Mouse (Mus musculus) neural tube, embryonic 11.5 days (tissue): ENCODE measurements around the gene Phf10. TPM values are rescaled to one million over a fixed set of nuclear protein-coding genes. Genes with fewer than 3 reads are reported as not detected.
"Not testable (repeated sequence)": the region's sequence is repeated elsewhere in the genome, so short reads cannot be mapped to it uniquely, and the experiment has no call there.

Source experiments
- ATAC-seq: fragments of 200-750 bp; cut with Nextera tagmentation; 2 replicates; pipeline ENCODE4 v1.8.0; 2017; ENCODE audit warnings: moderate number of reproducible peaks, mild to moderate bottlenecking, moderate TSS enrichment, moderate library complexity; ENCODE audit not compliant: insufficient read depth, low FRiP score, low TSS enrichment
- DNase-seq: peaks from one replicate; pipeline ENCODE4 v3.0.0-alpha.2; 2015; ENCODE audit warnings: low spot score
- H3K27ac ChIP-seq: fragments of 300-500 bp; sonication (generic); 2 replicates; pipeline ENCODE4 v1.5.1; 2014; ENCODE audit warnings: low read depth, mild to moderate bottlenecking, low read length
- H3K27me3 ChIP-seq: fragments of 300-500 bp; sonication (generic); 2 replicates; pipeline ENCODE4 v1.6.1; 2014; ENCODE audit warnings: mild to moderate bottlenecking, low read length, mixed read lengths; ENCODE audit not compliant: control insufficient read depth, insufficient read depth
- H3K36me3 ChIP-seq: fragments of 300-500 bp; sonication (generic); 2 replicates; pipeline ENCODE4 v1.6.1; 2014; ENCODE audit warnings: mild to moderate bottlenecking, low read length, moderate library complexity, mixed read lengths; ENCODE audit not compliant: control insufficient read depth, insufficient read depth
- H3K4me1 ChIP-seq: fragments of 300-500 bp; sonication (generic); 2 replicates; pipeline ENCODE4 v1.6.1; 2014; ENCODE audit warnings: low read length, mixed read lengths; ENCODE audit not compliant: control insufficient read depth, insufficient read depth
- H3K4me2 ChIP-seq: fragments of 300-500 bp; sonication (generic); 2 replicates; pipeline ENCODE4 v1.6.1; 2014; ENCODE audit warnings: low read depth, mild to moderate bottlenecking, moderate library complexity
- H3K4me3 ChIP-seq: fragments of 300-500 bp; sonication (generic); 2 replicates; pipeline ENCODE4 v1.5.1; 2014; ENCODE audit warnings: low read depth, low read length
- H3K9ac ChIP-seq: fragments of 300-500 bp; sonication (generic); 2 replicates; pipeline ENCODE4 v1.6.1; 2014; ENCODE audit warnings: mild to moderate bottlenecking, low read length
- H3K9me3 ChIP-seq: fragments of 300-500 bp; sonication (generic); 2 replicates; pipeline ENCODE4 v1.6.1; 2016; ENCODE audit warnings: low read length; ENCODE audit not compliant: control insufficient read depth
- WGBS: fragments of 180-500 bp; shearing (Covaris S2); extraction: QIAGEN DNeasy Blood & Tissue Kit; methylation state at CpG from one replicate; pipeline ENCODE4 v1.1.7; 2014; 5-methylcytosine and 5-hydroxymethylcytosine counted together
- polyA plus RNA-seq: library from polyadenylated mRNA; unstranded; fragments of >200 nt; fragmentation: Nextera tagmentation; extraction: Ambion mirVana; gene quantifications from 2 replicates; pipeline ENCODE4 v1.2.1, GENCODE M21; 2014

Gene Phf10
- polyA plus RNA-seq, 1 experiment from 2014 or later = 37.0 TPM

DNA sequence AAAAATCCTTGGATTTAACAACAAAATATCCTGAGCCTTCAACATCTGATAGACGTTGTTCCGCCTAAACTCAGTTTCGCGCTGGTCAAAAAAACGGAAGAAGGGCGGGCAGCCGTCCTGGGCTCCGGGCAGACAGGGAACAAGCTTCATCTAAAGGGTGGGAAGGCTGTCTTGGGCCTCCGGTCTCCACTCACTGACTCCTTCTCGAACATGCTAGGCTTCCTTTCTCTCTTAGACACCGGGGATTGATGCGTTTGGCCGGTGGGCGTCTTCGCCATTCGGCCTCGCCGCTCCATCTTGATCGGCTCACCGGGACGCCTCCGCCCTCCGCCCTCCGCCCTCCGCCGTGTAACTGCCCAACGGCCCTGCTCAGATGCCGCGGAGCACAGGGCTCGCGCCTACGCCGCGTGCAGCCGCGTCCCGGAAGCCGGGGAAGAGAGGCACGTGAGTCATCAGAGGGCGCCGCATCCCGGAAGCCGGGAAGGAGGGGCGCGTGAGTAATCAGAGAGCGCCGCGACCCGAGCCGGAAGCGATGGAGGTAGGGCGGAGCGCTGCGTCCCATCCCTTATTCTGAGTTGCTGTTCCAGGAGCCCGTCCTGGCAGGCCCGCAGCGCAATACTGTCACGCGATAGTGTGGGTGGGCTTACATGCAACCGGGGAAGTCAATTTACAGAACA, 17.4 kb upstream of the Phf10 start, which contains the start of the genes 9030025P20Rik and Gm3417:
TSS of gene 9030025P20Rik (plus strand) at position 107 of the 677 bp plus-strand sequence.
TSS of gene Gm3417 (minus strand) at position 429 of the 677 bp plus-strand sequence.
- not testable (repeated sequence) for H3K4me2 ChIP-seq, H3K9ac ChIP-seq
- WGBS = no CpG with 5 or more reads among the region's 60 CpGs

DNA sequence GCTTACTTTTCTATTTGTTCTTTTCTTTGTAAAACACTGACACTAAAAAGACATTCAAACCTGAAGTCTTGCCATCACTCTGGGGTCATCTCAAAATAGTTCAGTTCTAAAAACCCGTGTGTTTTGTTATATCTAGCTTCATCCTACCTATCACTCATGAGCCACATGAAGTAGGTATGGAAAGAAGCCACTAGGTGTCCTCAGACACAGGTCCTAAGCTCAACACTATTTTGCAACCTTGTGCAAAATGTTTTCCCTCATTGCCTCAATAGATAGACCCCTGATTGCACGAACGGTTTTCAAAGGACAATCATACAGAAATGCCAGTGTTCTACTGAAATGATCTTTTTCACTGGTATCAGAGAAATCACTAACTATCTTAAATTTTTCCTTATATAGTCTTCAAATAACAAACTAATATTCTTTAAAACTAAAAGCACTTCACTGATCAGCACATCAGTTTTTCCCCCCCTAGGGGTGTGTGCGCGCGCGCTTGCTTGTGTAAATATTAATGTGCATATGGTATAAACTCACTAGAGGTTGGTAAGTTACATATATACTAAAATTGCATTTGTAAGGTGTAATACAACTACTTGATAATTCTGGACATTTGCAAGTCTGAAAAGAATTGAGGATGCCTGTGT, 16.8 kb upstream of the Phf10 start:
- not testable (repeated sequence) for H3K4me1 ChIP-seq, H3K27ac ChIP-seq, H3K4me2 ChIP-seq, DNase-seq, H3K4me3 ChIP-seq, ATAC-seq, H3K9me3 ChIP-seq, H3K36me3 ChIP-seq, H3K27me3 ChIP-seq, H3K9ac ChIP-seq
- WGBS = 4% methylated on average over 4 of the region's 7 CpGs

More for the DNA sequence above, 17.4 kb upstream of the Phf10 start, which contains the start of the genes 9030025P20Rik and Gm3417:
- not testable (repeated sequence) for H3K4me1 ChIP-seq, H3K9me3 ChIP-seq, H3K27ac ChIP-seq, H3K36me3 ChIP-seq, DNase-seq, H3K4me3 ChIP-seq, H3K27me3 ChIP-seq
- ATAC-seq = peak; percentile 97

DNA sequence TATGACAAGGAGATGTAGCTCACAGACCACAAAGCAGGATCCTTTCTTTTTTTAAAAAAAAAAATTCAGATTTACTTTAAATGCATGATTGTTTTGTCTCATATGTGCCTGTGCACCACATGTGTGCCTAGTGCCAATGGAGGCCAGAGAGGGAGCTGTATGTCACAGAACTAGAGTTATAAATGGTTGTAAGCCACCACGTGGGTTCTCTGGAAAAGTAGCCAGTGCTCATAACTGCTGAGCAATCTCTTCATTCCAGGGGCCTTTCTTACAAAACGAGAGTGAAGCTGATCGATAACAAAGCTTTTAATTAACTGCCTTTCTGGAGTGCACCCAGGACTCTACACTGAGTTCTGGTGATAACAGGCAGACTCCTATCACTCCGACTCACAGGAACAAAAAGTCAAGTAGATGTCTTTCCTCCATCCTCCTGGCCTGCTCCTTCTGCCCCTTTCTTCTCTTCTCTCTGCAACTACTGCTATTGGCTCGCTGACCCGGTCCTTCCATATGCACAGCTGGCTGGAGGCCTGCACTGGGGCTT, 7.4 kb upstream of the Phf10 start:
- not testable (repeated sequence) for H3K9ac ChIP-seq, H3K36me3 ChIP-seq, H3K4me2 ChIP-seq, ATAC-seq, H3K4me3 ChIP-seq, H3K9me3 ChIP-seq, H3K27ac ChIP-seq, H3K27me3 ChIP-seq, DNase-seq, H3K4me1 ChIP-seq
- no CpG with 5 or more reads among the region's 6 CpGs for WGBS

DNA sequence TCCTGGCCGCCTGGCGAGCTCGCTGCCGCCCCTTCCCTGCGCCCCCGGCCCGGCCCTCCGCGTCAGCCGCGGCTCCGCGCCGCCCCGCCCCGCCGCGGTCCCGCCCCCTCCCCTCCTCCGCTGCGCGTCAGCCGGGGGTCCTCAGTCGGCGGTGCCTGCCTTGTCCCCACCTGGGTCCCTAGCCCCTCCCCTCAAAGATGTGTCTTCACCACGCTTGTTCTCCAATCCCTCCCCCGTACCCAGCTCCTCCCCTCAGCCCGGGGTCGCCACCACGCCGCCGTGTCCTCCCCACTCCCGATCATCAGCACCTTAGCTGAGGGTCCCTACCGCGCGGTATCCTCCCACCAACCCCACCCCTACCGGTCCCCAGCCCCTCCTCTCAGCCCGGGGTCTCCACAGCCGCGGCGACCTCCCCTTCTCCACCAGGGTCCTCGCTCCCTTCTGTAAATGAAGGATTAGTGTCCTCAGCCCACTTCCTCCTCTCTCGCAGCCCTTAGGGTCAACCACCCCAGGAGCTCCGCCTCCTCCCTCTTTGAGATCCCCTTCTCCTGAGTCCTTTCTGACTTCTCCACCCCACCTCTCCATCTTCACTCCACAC, 583 bp upstream of the Phf10 start:
- H3K4me3 ChIP-seq, H3K27me3 ChIP-seq, DNase-seq, H3K4me2 ChIP-seq, H3K27ac ChIP-seq, H3K9me3 ChIP-seq, H3K9ac ChIP-seq, H3K36me3 ChIP-seq, H3K4me1 ChIP-seq: not testable (repeated sequence)
- ATAC-seq = peak; percentile 89
- no CpG with 5 or more reads among the region's 44 CpGs for WGBS

DNA sequence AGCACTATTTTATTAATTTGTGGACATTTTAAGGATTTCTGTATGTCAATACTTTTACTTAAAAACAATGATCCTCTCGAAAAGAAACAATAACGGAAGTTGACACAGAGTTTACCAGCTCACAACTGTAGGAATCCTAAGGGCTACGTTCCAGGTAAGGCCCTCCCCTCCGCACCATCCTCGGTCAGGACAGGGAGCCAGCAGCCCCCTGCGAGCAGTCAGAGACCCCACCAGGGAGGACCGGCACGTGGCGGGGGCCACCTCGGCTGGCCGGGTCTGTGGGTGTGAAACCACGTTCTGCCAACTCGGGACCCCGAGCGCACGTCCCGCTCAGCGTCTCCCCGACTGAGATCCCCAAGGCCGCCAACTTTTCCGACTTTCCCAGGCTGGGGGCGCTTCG, 553 bp downstream of the Phf10 start:
- H3K27me3 ChIP-seq = no peaks in the 10 kb centered on the region
- H3K4me2 ChIP-seq = peak overlapping the region; percentile 93
- ATAC-seq = peak; percentile 18; the same call in 1 of the 2 replicates
- peak overlapping the region; percentile 65 for H3K4me3 ChIP-seq
- no peaks in the 10 kb centered on the region for H3K9me3 ChIP-seq
- no peaks in the 10 kb centered on the region; the same call in 1 of the 2 replicates for H3K36me3 ChIP-seq
- H3K9ac ChIP-seq = peak overlapping the region; percentile 61
- peaks cover 7% of the 10 kb centered on the region for H3K4me1 ChIP-seq
- under 1% methylated on average over 15 of the region's 23 CpGs for WGBS
- peak; percentile 20 for DNase-seq
- H3K27ac ChIP-seq = no peak overlapping the region

DNA sequence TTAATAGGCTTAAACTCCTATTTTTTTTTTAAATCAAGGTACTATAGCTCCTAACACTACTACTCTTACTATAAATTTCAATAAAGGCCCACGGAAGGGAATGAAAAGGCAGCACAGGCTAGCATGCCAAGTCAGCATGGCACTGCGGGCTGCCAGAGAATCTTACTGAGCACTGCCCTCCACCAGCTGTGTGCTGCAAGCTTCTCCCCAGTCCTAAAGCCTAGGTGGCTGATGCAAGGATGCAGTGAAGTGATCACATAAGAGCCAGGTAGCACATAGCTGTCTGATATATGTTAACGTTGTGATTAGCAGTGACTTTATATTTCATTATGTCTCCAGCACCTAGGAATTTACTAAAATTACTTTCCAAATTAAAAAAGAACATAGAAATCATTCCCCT, 1.1 kb downstream of the Phf10 start:
- WGBS = 23% methylated on average over 3 of the region's 3 CpGs

DNA sequence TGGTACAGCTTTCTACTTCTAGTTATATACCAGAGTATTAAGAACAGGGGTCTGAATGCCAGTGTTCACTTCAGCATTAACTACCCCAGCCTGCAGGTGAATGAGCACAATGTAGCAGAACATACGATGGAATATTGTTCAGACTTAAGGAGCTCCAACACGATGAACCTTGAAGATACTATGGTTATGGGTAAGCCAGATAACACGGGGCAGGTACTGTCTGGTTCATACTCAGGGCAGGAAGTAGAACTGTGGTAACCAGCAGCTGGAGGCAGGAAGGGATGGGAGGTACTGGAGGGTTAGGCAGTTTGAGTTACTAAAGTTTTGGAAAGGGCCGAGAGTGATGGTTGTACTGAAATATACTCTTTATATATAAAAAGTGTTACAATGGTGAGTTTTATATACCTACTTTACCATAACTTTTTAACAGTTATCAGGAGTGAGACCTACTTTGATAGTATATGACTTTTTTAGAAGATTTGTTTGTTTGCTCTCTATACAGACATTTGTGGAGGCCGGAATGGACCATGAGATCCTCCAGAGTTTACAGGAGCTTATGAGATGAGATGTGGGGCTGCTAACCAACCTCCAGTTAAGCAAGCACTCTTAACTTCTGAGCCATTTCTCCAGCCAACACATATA, 2.3 kb downstream of the Phf10 start:
- H3K36me3 ChIP-seq = no peaks in the 10 kb centered on the region; the same call in 1 of the 2 replicates
- peaks cover 7% of the 10 kb centered on the region for H3K4me1 ChIP-seq
- no peak overlapping the region for H3K4me3 ChIP-seq
- H3K9ac ChIP-seq = no peak overlapping the region
- no peaks in the 10 kb centered on the region for H3K27me3 ChIP-seq
- DNase-seq (no peak), ATAC-seq (no peak)
- no peak overlapping the region for H3K4me2 ChIP-seq
- H3K27ac ChIP-seq = no peak overlapping the region
- whole genome bisulfite sequencing = 90% methylated on average over 5 of the region's 5 CpGs
- H3K9me3 ChIP-seq = no peaks in the 10 kb centered on the region

More for the DNA sequence above, 1.1 kb downstream of the Phf10 start:
- H3K27ac ChIP-seq = no peak overlapping the region
- no peaks in the 10 kb centered on the region; the same call in 1 of the 2 replicates for H3K36me3 ChIP-seq
- no peaks in the 10 kb centered on the region for H3K27me3 ChIP-seq
- no peak overlapping the region; the same call in 1 of the 2 replicates for H3K9ac ChIP-seq
- peak overlapping the region; percentile 28; the same call in 1 of the 2 replicates for H3K4me2 ChIP-seq
- DNase-seq (no peak), ATAC-seq (no peak)
- peak overlapping the region; percentile 25 for H3K4me3 ChIP-seq
- peaks cover 7% of the 10 kb centered on the region for H3K4me1 ChIP-seq
- no peaks in the 10 kb centered on the region for H3K9me3 ChIP-seq

DNA sequence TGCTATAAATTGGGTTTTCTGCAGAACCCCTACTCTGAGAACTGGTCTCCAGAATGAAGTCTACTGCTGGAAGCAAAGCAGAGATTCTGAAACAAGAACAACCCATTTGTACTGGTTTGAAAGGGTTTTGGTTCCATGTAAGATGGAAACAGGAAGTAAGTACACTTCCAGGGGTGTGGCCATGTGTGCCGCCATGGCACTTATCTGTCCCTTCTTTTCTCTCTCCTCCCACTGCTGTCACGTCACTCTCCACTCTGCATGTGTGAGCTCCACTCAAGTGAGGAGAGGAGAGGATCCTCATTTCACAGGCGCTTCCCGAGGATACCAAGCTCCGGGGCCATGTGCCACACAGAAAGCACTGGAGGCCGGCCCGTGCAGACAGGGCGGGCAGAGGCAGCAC, 7.6 kb downstream of the Phf10 start:
- DNase-seq = no peak
- Histone ChIP-seq H3K4me2 (no peak overlapping the region), H3K27me3 (no peaks in the 10 kb centered on the region), H3K4me1 (no peaks in the 10 kb centered on the region), H3K36me3 (no peaks in the 10 kb centered on the region; the same call in 1 of the 2 replicates), H3K9ac (no peak overlapping the region), H3K27ac (no peak overlapping the region), H3K9me3 (no peaks in the 10 kb centered on the region), H3K4me3 (no peak overlapping the region)
- WGBS = 93% methylated on average over 8 of the region's 8 CpGs
- ATAC-seq = no peak
